Mouse (Mus musculus): Measurements from ENCODE around the gene Samd1. TPM values are rescaled to one million over a fixed set of nuclear protein-coding genes. Genes with fewer than 3 reads are reported as not detected.
"Not testable (repeated sequence)": the region's sequence is repeated elsewhere in the genome, so short reads cannot be mapped to it uniquely, and the experiment has no call there.

The Samd1 gene
- total RNA-seq, 2 experiments from 2014 or later: 22.0 to 26.7 TPM

- DNase-seq: no peak
Measured at GRCm38 (mm10) chr8:83982449-83982848, 15.0 kb upstream of the Samd1 start.

DNA sequence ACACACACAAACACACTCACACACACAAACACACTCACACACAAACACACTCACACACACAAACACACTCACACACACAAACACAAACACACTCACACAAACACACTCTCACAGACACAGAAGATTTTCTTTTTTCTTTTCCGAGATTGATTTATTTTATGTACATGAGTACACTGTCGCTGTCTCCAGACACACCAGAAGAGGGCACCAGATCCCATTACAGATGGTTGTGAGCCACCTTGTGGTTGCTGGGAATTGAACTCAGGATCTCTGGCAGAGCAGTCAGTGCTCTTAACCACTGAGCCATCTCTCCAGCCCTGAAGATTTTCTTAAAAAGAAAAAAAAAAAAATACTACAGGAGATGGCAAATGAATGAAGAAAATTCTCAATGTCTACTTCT is 14.2 kb upstream of the Samd1 start:
- not testable (repeated sequence) for DNase-seq

DNA sequence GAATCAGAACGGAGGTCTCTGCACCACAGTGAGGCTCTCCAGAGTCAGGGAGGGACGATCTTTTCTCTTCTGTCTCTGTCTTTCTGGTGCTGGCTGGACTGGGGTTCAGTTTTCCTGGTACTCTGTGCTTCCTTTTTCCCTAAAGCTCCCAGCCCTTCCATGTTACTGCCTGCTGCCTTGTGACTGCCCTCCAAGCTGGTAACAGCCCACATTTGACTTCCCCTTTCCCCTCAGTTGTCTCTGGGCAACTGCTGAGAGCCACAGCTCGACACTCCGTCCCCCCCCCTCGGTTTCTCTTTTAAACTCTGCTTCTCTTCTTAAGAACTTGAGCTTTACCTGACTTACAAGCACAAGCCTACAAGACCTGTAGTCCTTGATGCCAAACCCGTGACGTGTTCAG is 8.2 kb upstream of the Samd1 start:
- peak in 1 of 2 experiments; percentile 49 for DNase-seq

DNA sequence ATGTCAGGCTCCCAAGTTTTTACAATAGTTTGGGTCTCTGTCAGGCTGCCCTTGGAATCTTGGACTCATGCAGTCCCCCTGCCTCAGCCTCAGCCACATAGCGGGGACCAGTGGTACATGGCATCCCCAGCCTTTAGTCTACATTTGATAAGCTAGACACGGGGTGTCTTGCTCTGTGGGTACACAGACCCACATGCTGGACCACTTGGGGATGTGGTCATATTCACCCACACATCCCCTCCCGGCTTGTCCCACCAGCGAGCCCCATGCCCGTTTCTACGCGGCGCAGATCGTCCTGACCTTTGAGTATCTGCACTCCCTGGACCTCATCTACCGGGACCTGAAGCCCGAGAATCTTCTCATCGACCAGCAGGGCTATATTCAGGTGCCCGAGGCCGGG is 7.3 kb upstream of the Samd1 start:
- DNase-seq: no peak

GRCm38 (mm10) chr8:83992488-83992887 is 5.0 kb upstream of the Samd1 start:
- no peak for DNase-seq

- no peak for DNase-seq
Measured at GRCm38 (mm10) chr8:83994030-83994429, 3.4 kb upstream of the Samd1 start.

- DNase-seq: no peak
Measured at GRCm38 (mm10) chr8:83995973-83996372, 1.5 kb upstream of the Samd1 start.

GRCm38 (mm10) chr8:83996567-83997505 is 636 bp upstream of the Samd1 start:
- DNase-seq: peak; percentile 90 to 95

- DNase-seq: peak; percentile 64 to 67
Measured at GRCm38 (mm10) chr8:83998231-83999056, 972 bp downstream of the Samd1 start.

DNA sequence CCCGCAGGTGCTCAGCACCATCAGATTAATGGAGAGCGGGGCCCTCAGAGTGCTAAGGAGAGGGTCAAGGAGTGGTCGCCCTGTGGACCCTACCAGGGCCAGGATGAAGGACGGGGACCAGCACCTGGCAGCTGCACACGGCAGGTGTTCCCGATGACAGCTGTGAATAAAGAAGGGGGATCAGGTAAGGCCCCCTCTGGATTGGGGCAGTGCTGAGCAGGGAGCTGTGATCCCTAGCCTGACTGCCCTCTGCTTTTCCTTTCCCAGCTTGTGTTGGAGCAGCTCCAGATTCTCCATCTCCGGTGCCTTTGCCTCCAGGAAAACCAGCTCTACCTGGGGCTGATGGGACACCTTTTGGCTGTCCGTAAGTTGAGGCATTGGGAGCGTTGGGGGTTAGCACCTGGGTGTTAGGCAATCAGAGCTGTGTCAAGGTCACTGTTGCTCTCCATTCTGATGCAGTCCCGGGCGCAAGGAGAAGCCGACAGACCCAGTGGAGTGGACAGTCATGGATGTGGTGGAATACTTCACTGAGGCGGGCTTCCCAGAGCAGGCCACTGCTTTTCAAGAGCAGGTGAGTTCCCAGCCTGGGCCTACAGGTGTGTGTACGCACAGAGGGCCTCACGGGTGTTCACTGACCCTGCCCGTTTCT is 1.7 kb downstream of the Samd1 start:
- no peak for DNase-seq

DNA sequence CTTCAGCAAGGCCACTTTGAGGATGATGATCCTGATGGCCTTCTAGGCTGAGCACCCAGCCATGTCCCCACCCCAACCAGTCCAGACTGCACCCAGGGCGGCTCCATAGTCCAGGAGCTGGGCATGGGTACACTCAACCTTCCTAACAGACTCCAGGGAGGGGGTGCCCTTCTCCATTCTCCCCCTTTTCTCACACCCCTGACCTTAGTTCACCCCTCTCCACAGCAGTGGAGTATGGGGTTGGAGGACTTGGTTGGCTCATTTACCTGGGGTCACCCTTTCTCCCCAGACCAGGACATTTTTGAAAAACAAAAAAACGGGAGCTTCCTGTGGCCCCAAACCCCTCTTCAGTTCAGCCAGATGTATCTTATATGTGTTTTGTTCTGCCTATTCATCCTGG is 2.4 kb downstream of the Samd1 start:
- no peak for DNase-seq

- no peak for DNase-seq
Measured at GRCm38 (mm10) chr8:84001281-84002000, 4.0 kb downstream of the Samd1 start, which contains the start of gene 1700067K01Rik. 1700067K01Rik (plus strand) TSS chr8:84001502.

- no peak for DNase-seq
Measured at GRCm38 (mm10) chr8:84002957-84003611, 5.6 kb downstream of the Samd1 start.

DNA sequence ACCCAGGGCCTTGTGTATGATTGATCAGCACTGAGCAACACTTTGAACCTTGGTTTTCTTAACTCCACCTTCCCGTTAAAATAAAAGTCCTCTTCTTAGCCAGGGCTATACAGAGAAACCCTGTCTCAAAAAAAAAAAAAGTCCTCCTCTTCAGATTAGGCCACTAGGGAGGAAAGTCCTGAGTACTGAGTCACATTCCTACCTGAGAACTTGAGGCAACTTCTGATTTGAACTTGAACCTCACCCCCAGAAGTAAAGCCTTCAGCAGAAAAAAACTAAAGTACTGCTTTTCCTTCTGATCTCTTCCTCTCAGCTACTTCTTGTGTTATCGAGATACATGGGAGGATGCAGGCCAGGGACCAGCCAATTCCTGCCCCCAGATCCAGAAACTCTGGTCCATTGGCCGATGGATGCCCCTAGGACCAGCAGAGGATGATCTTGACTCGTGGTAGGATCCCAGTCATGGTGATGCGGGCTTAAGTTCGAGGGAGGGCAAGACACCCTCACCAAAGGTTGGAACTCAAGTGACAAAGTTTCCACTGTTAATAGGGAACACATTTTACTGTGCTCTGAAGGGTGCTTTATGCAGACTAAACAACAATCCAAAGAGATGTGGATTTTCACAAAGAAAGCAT is 6.3 kb downstream of the Samd1 start:
- no peak for DNase-seq

- peak; percentile 96 to 97 for DNase-seq
Measured at GRCm38 (mm10) chr8:84004533-84005201, 7.2 kb downstream of the Samd1 start.

GRCm38 (mm10) chr8:84005502-84005901 is 8.0 kb downstream of the Samd1 start:
- DNase-seq: not testable (repeated sequence)

GRCm38 (mm10) chr8:84008362-84008761 is 10.9 kb downstream of the Samd1 start:
- DNase-seq: no peak

DNA sequence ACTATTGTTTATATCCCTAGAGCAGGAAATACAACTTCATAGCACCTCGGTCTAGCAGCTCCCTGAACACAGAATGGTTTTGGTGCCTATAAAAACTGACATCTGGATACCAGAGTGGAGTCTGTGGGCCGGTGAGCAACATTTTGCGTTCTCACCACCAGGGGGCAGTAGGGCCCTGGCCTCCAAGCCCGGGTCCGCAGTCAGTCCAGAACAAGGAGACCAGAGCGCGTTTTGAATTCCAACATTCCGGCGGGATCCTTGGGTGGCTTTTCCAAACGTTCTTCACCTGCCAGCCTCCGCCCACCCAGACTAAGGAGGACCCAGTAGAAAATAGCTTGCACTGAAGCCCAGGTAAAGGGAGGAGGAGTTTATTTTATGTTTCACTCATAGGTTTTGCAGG is 12.4 kb downstream of the Samd1 start:
- peak; percentile 88 to 91 for DNase-seq

- DNase-seq: peak; percentile 83 to 87
Measured at GRCm38 (mm10) chr8:84010625-84011611, 13.4 kb downstream of the Samd1 start.
